Mouse (Mus musculus) ES-E14 (cell line): Measurements from ENCODE around the gene Wfikkn1.

Experiments used
- HCFC1 ChIP-seq: IDR thresholded peaks from 2 replicates; pipeline ENCODE4 v1.6.1; 2012; ENCODE audit warnings: low read length, inconsistent platforms, borderline replicate concordance; ENCODE audit not compliant: insufficient read depth
- MAFK ChIP-seq: IDR thresholded peaks from 2 replicates; pipeline ENCODE4 v1.6.1; 2014; ENCODE audit warnings: mild to moderate bottlenecking, low read depth, low read length, inconsistent platforms; ENCODE audit not compliant: insufficient read depth

GRCm38 (mm10) chr17:25843636-25844395, 36.8 kb downstream of the Wfikkn1 start:
- TF ChIP-seq HCFC1 (no peak), MAFK (no peak)
